ENCODE assay signal across 9 mouse cellular contexts in genomic region chr5:65157412-65158381, GRCm38 (mm10). TPM values are rescaled to one million over a fixed set of nuclear protein-coding genes. Genes with fewer than 3 reads are reported as not detected.
DNase-seq lines count a peak whose midpoint lies in the region; ATAC-seq lines count a peak whose summit lies in the region.
"Had no signal": no experiment of that assay in that cellular context is flagged by ENCODE, and none has a peak within 500 bp of the region (broad histone marks: within the 10 kb centered on the region; RNA-seq: fewer than 3 reads in every experiment).

No protein-coding gene starts in this region.

- WGBS in heart, embryonic 15.5 days: 62% methylated on average over 22 of the region's 22 CpGs

- H3K27ac ChIP-seq in heart, embryonic 15.5 days: peak overlapping the region; percentile 81

- no peaks in the 10 kb centered on the region for H3K27me3 ChIP-seq in heart, embryonic 15.5 days
- H3K27me3 ChIP-seq: megakaryocyte, embryonic 14.5 days had no signal

- H3K36me3 ChIP-seq in heart, embryonic 15.5 days: no peaks in the 10 kb centered on the region

- intact Hi-C loops in left cerebral cortex, postnatal 14 days (cut with DNase I): no loop called here
- intact Hi-C loops in left cerebral cortex, postnatal 36 days (cut with DNase I): no loop called here

- peak overlapping the region; percentile 29; the same call in 1 of the 2 replicates for H3K4me2 ChIP-seq in heart, embryonic 15.5 days

- ATAC-seq in heart, embryonic 15.5 days (replicated peaks; ENCODE audit: insufficient number of reproducible peaks, insufficient read depth, low FRiP score, low read depth): peak; percentile 90

- H3K9me3 ChIP-seq in heart, embryonic 15.5 days (replicated peaks): no peaks in the 10 kb centered on the region

- no peak overlapping the region for H3K9ac ChIP-seq in heart, embryonic 15.5 days

- peak; percentile 46 for DNase-seq in ES-CJ7 (ENCODE audit: low read depth, low spot score)
- DNase-seq in adrenal gland, adult 8-10 months: peak; percentile 52
- peak; percentile 20 for DNase-seq in liver
- peak; percentile 30 to 67 for DNase-seq in urinary bladder, postnatal 36 days (ENCODE audit: low spot score in 2 of 2)
- no peak for DNase-seq in left cerebral cortex, postnatal 14 days (ENCODE audit: low spot score in 2 of 2)
- DNase-seq in left cerebral cortex, postnatal 36 days (ENCODE audit: low spot score in 2 of 2): no peak
- no peak for DNase-seq in left cerebral cortex, adult 8-10 months (ENCODE audit: low spot score in 2 of 2)

- no peaks in the 10 kb centered on the region for H3K4me1 ChIP-seq in heart, embryonic 15.5 days (replicated peaks)

- H3K4me3 ChIP-seq in heart, embryonic 15.5 days: no peak overlapping the region
- H3K4me3 ChIP-seq: megakaryocyte, embryonic 14.5 days had no signal

RNA-seq across cellular contexts. Expression of gene Wdr19, which starts 41.8 kb away (rescaled TPM):
- 10 to 100 TPM; 10.9 to 21.2 (median 13.8) TPM for total RNA-seq in adrenal gland, adult 8-10 months (2022)
- polyA plus RNA-seq in heart, embryonic 15.5 days (2015; fragmentation: Nextera tagmentation; extraction: Ambion mirVana): 5.0 and 5.8 TPM in 2 replicates
- 10 to 100 TPM; 19.7 to 20.1 TPM for total RNA-seq in left cerebral cortex, postnatal 14 days (2021)
- 10 to 100 TPM; 20.6 to 22.2 TPM for total RNA-seq in left cerebral cortex, postnatal 36 days (2021)
- 10 to 100 TPM; 20.5 to 23.6 (median 22.8) TPM for total RNA-seq in left cerebral cortex, adult 8-10 months (2022)

RNA-seq across cellular contexts. Expression of gene Klhl5, which starts 50.4 kb away (rescaled TPM):
- 10 to 100 TPM; 46.6 to 96.0 (median 72.1) TPM for total RNA-seq in adrenal gland, adult 8-10 months (2022)
- 11.9 and 13.8 TPM in 2 replicates for polyA plus RNA-seq in heart, embryonic 15.5 days (2015; fragmentation: Nextera tagmentation; extraction: Ambion mirVana)
- total RNA-seq in left cerebral cortex, postnatal 14 days (2021): 10 to 100 TPM; 51.1 to 60.2 TPM
- total RNA-seq in left cerebral cortex, postnatal 36 days (2021): 10 to 100 TPM; 39.5 to 41.9 TPM
- 10 to 100 TPM; 38.4 to 43.1 (median 40.7) TPM for total RNA-seq in left cerebral cortex, adult 8-10 months (2022)

Comparison
In these comparisons a context has a peak if more than half of its experiments do, and no peak if none do; other contexts are left out.
1. DNase-seq: peak in ES-CJ7 (single experiment), adrenal gland, adult 8-10 months (single experiment), liver (single experiment) and urinary bladder, postnatal 36 days (2 of 2); none in left cerebral cortex, postnatal 14 days (0 of 2), left cerebral cortex, postnatal 36 days (0 of 2) and left cerebral cortex, adult 8-10 months (0 of 2).